Mouse (Mus musculus) limb, embryonic 12.5 days (tissue): ENCODE measurements around the gene Lrrc61. TPM values are rescaled to one million over a fixed set of nuclear protein-coding genes. Genes with fewer than 3 reads are reported as not detected.

Experiments
- ATAC-seq: fragments of 200-750 bp; cut with Nextera tagmentation; 2 replicates; pipeline ENCODE4 v1.8.0; 2017; ENCODE audit warnings: low read depth, moderate TSS enrichment; ENCODE audit not compliant: insufficient number of reproducible peaks, insufficient read depth, low FRiP score, low TSS enrichment
- H3K27ac ChIP-seq: fragments of 300-500 bp; sonication (generic); 2 replicates; pipeline ENCODE4 v1.5.1; 2016; ENCODE audit warnings: mild to moderate bottlenecking, moderate library complexity
- H3K27me3 ChIP-seq: fragments of 300-500 bp; sonication (generic); 2 replicates; pipeline ENCODE4 v1.6.1; 2016; ENCODE audit warnings: mild to moderate bottlenecking, moderate library complexity
- H3K36me3 ChIP-seq: fragments of 300-500 bp; sonication (generic); 2 replicates; pipeline ENCODE4 v1.6.1; 2016; ENCODE audit warnings: mild to moderate bottlenecking, moderate library complexity
- H3K4me1 ChIP-seq: fragments of 300-500 bp; sonication (generic); replicated peaks from 2 replicates; pipeline ENCODE4 v1.6.1; 2016
- H3K4me2 ChIP-seq: fragments of 300-500 bp; sonication (generic); 2 replicates; pipeline ENCODE4 v1.6.1; 2016; ENCODE audit warnings: mild to moderate bottlenecking, moderate library complexity
- H3K4me3 ChIP-seq: fragments of 300-500 bp; sonication (generic); replicated peaks from 2 replicates; pipeline ENCODE4 v1.5.1; 2016; ENCODE audit warnings: mild to moderate bottlenecking
- H3K9ac ChIP-seq: fragments of 300-500 bp; sonication (generic); replicated peaks from 2 replicates; pipeline ENCODE4 v1.6.1; 2016; ENCODE audit warnings: mild to moderate bottlenecking, moderate library complexity
- H3K9me3 ChIP-seq: fragments of 300-500 bp; sonication (generic); 2 replicates; pipeline ENCODE4 v1.6.1; 2016; ENCODE audit warnings: mild to moderate bottlenecking, moderate library complexity
- WGBS: fragments of 180-500 bp; shearing (Covaris S2); methylation state at CpG from one replicate; pipeline ENCODE4 v1.1.7; 2016; 5-methylcytosine and 5-hydroxymethylcytosine counted together
- polyA plus RNA-seq: library from polyadenylated mRNA; unstranded; fragments of >200 nt; fragmentation: Nextera tagmentation; extraction: Ambion mirVana; gene quantifications from 2 replicates; pipeline ENCODE4 v1.2.1, GENCODE M21; 2016

Gene Lrrc61
- polyA plus RNA-seq, 1 experiment from 2014 or later = 9.0 TPM

DNA sequence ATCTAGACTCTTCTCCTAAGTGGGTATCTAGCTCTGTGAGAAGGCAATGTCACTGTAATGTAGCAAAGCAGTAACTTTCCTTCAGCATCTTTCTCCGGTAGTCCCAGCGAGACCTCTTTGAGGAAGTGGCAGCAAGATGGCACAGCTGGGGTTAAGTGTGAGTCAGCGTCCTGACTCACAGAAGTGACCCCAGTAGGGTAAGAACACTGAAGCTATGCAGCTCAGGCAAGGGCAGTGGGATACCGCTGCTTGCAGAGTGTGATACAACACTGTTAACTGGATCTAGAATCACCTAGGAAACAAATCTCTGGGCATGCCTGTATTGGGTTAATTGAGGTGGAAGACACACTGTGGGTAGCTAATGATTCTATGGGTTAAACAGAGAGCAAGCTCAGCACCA, 18.5 kb upstream of the Lrrc61 start:
- H3K36me3 ChIP-seq = peaks cover 25% of the 10 kb centered on the region
- no peak for ATAC-seq
- WGBS = 80% methylated on average over 4 of the region's 4 CpGs

GRCm38 (mm10) chr6:48537105-48537954, 17.3 kb upstream of the Lrrc61 start, which contains the start of gene Atp6v0e2:
Gene Atp6v0e2 (plus strand): TSS chr6:48537615.
- Histone ChIP-seq H3K9ac (peak within 1 kb of the TSS; percentile 53), H3K9me3 (no peaks in the 10 kb centered on the region), H3K27ac (no peak within 1 kb of the TSS), H3K27me3 (no peaks in the 10 kb centered on the region), H3K4me3 (peak within 1 kb of the TSS; percentile 42), H3K4me1 (peaks cover 38% of the 10 kb centered on the region), H3K36me3 (peaks cover 13% of the 10 kb centered on the region), H3K4me2 (peak within 1 kb of the TSS; percentile 71)
- WGBS = 5% methylated on average over 38 of the region's 38 CpGs
- 0 out of 2 replicates have a peak, but pooled peaks have one; percentile 28 for ATAC-seq

More for the DNA sequence above, 18.5 kb upstream of the Lrrc61 start:
- Histone ChIP-seq H3K27me3 (no peaks in the 10 kb centered on the region), H3K9ac (no peak overlapping the region), H3K4me1 (peaks cover 25% of the 10 kb centered on the region), H3K4me3 (no peak overlapping the region), H3K4me2 (no peak overlapping the region), H3K9me3 (no peaks in the 10 kb centered on the region), H3K27ac (no peak overlapping the region)

DNA sequence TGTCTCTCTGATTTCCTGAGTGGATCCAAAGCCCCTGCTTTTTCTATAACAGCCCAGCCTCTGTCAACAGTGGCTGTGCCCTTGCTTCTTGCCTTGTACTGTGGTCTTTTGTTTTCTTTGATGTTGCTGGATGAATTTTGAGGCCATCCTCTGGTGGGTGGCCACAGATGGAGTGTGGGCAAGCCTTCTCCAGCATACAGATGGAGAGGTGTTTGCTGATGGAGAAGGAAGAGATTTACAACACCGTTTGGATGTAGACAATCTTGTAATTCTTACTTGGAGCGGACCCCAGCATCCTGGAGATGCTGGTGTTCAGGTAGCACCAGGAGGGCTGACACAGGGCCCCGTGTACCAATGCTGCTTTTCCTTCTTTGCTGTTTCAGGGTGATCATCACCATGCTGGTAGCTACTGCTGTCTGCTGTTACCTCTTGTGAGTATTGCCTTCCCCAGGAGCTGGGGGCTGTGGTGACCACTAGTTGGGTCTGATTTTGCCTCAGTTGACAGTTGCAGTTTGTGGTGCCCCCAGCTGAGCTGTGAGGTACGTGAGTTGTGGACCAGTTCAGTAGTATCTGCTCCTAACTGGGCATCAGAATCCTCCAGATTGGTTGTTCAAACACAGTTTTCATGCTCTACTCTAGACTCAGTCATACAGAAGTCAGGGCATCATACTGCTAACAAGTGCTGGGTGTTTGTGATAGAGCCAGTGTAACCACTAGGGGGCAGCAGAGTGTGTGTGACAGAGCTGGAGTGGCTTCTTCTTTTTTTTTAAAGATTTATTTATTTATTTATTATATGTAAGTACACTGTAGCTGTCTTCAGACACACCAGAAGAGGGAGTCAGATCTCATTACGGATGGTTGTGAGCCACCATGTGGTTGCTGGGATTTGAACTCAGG, 15.5 kb upstream of the Lrrc61 start:
- Histone ChIP-seq H3K4me1 (peaks cover 48% of the 10 kb centered on the region), H3K9me3 (no peaks in the 10 kb centered on the region)
- 72% methylated on average over 5 of the region's 5 CpGs for WGBS

DNA sequence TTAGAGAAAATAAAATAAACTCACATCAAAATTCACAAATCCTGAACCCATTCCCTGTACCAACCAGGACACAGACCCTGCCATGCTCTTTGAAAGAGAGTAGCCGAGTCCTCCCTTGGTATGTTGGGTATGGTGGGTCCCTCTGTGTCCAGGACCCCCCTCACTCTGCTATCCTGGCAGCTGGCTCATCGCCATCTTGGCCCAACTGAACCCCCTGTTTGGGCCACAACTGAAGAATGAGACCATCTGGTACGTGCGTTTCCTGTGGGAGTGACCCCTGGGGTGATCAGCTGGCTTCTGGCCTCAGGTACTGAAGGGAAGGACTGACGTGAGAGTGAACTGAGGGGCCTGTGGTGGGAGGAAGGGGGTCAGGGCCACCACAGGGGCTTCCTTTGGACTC, 14.7 kb upstream of the Lrrc61 start:
- peaks cover 48% of the 10 kb centered on the region for H3K4me1 ChIP-seq
- WGBS = 57% methylated on average over 5 of the region's 5 CpGs
- H3K4me2 ChIP-seq = no peak overlapping the region
- H3K4me3 ChIP-seq = no peak overlapping the region
- H3K9me3 ChIP-seq = no peaks in the 10 kb centered on the region
- no peak for ATAC-seq
- H3K27me3 ChIP-seq = no peaks in the 10 kb centered on the region
- H3K9ac ChIP-seq = no peak overlapping the region
- no peaks in the 10 kb centered on the region for H3K36me3 ChIP-seq
- no peak overlapping the region for H3K27ac ChIP-seq

More for the DNA sequence above, 15.5 kb upstream of the Lrrc61 start:
- Histone ChIP-seq H3K9ac (no peak overlapping the region), H3K4me3 (no peak overlapping the region), H3K36me3 (no peaks in the 10 kb centered on the region), H3K4me2 (no peak overlapping the region), H3K27ac (no peak overlapping the region), H3K27me3 (no peaks in the 10 kb centered on the region)
- ATAC-seq = no peak

DNA sequence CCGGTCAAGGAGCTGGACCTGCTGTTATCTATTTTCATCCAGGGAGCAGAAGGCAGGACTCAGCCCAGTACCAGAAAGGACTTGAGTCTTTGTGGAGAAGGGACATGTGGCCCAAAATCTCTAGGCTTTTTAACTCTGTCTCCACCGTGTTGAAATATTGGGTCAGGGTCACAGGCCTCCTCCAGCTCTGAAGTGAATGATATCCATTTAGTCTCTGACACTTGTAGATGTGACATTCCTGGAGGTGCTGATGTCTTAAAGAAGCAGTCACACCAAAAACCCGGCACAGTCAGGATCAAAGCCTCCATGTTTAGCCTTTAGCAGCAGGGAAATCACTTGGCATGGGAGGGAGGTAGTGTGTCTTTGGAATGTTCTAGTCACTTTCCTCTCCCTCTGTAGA, 13.9 kb upstream of the Lrrc61 start:
- no peaks in the 10 kb centered on the region for H3K9me3 ChIP-seq
- peaks cover 48% of the 10 kb centered on the region for H3K4me1 ChIP-seq
- no peaks in the 10 kb centered on the region for H3K36me3 ChIP-seq
- no peak for ATAC-seq
- no peak overlapping the region for H3K4me3 ChIP-seq
- H3K9ac ChIP-seq = no peak overlapping the region
- WGBS = 33% methylated on average over 3 of the region's 3 CpGs
- H3K27me3 ChIP-seq = no peaks in the 10 kb centered on the region
- peak overlapping the region; percentile 90; the same call in 1 of the 2 replicates for H3K27ac ChIP-seq
- no peak overlapping the region for H3K4me2 ChIP-seq

- Histone ChIP-seq H3K9ac (peak overlapping the region; percentile 27), H3K27ac (peak overlapping the region; percentile 90)
Observed at GRCm38 (mm10) chr6:48541560-48542450, 12.8 kb upstream of the Lrrc61 start.

DNA sequence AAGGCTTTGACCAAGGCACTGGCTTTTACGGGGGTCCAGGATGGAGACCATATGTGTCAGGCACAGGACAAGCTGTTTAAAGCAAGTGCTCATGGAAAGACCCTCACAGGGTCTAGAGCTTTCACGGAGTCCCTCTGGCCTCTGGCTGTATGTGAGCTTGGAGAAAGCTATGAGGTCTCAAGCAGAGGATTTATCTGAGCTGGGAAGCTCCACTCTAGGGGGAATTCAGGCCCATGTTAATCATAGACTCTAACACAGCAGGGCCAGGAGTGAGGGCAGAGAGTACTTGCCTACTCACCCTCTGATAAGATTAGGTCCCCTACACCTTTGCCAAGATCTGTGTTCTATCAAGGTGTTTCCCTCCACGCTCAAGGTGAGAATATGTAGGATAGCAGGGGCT, 12.0 kb upstream of the Lrrc61 start:
- H3K9ac ChIP-seq = no peak overlapping the region; the same call in 1 of the 2 replicates
- H3K27me3 ChIP-seq = no peaks in the 10 kb centered on the region
- no peaks in the 10 kb centered on the region for H3K36me3 ChIP-seq
- WGBS = 58% methylated on average over 3 of the region's 3 CpGs
- no peaks in the 10 kb centered on the region for H3K9me3 ChIP-seq
- peaks cover 44% of the 10 kb centered on the region for H3K4me1 ChIP-seq
- H3K27ac ChIP-seq = peak overlapping the region; percentile 90
- H3K4me2 ChIP-seq = no peak overlapping the region
- no peak for ATAC-seq
- no peak overlapping the region for H3K4me3 ChIP-seq

More at GRCm38 (mm10) chr6:48541560-48542450, 12.8 kb upstream of the Lrrc61 start:
- ATAC-seq = peak; percentile 29; the same call in 1 of the 2 replicates
- Histone ChIP-seq H3K27me3 (no peaks in the 10 kb centered on the region), H3K4me2 (peak overlapping the region; percentile 7; the same call in 1 of the 2 replicates), H3K36me3 (no peaks in the 10 kb centered on the region), H3K4me1 (peaks cover 48% of the 10 kb centered on the region), H3K9me3 (no peaks in the 10 kb centered on the region), H3K4me3 (no peak overlapping the region)
- WGBS = 6% methylated on average over 7 of the region's 7 CpGs

GRCm38 (mm10) chr6:48545251-48545650, 9.3 kb upstream of the Lrrc61 start:
- 74% methylated on average over 5 of the region's 5 CpGs for WGBS
- Histone ChIP-seq H3K4me3 (no peak overlapping the region), H3K27ac (no peak overlapping the region), H3K4me2 (no peak overlapping the region), H3K9me3 (no peaks in the 10 kb centered on the region), H3K4me1 (peaks cover 35% of the 10 kb centered on the region), H3K36me3 (no peaks in the 10 kb centered on the region), H3K27me3 (no peaks in the 10 kb centered on the region), H3K9ac (no peak overlapping the region)
- no peak for ATAC-seq

DNA sequence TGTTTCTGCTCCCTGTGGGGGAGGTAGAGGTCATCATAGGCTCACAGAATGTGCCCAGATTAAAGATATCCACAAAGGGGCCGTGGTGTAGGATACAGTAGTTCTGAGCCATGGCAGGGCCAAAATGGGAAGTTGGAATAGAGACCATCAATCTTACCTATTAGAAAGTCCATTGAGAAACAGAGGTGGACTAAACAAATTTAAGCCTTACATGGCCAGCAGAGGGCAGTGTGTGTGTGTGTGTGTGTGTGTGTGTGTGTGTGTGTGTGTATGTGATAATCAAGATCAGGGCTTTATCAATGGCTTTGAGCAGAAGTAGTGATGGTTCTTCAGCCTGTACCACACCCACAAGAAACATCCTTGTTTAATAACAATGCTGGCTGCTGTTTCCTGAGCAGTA, 8.3 kb upstream of the Lrrc61 start:
- no peak overlapping the region for H3K4me3 ChIP-seq
- H3K36me3 ChIP-seq = no peaks in the 10 kb centered on the region
- no peak overlapping the region for H3K9ac ChIP-seq
- no peaks in the 10 kb centered on the region for H3K27me3 ChIP-seq
- 0 out of 2 replicates have a peak overlapping the region, but pooled peaks have one; percentile 41 for H3K27ac ChIP-seq
- no peak for ATAC-seq
- H3K4me1 ChIP-seq = peaks cover 27% of the 10 kb centered on the region
- no peak overlapping the region for H3K4me2 ChIP-seq
- 56% methylated on average over 1 of the region's 1 CpGs for WGBS
- no peaks in the 10 kb centered on the region for H3K9me3 ChIP-seq

DNA sequence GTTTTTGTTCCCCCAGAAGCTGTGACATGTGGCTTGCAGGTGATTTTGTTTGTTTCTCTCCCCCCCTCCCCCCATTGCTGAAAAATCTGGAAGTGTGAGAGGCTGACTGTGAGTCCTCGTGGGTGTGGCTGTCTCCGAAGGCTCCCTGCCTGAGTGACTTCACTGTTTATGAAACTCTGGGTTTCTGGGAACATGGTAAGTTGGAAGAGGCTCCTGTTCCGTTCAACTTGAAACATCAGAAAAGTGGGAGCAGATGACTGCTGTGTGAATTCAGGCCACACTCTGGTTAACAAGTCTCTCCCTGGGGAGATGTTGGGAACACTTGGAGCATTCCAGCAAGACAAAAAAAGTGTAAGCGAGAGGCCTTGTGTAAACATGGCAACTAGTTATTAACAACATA, 7.7 kb upstream of the Lrrc61 start:
- Histone ChIP-seq H3K36me3 (no peaks in the 10 kb centered on the region), H3K27ac (peak overlapping the region; percentile 41; the same call in 1 of the 2 replicates), H3K27me3 (no peaks in the 10 kb centered on the region), H3K4me2 (no peak overlapping the region), H3K9me3 (no peaks in the 10 kb centered on the region), H3K4me1 (peaks cover 22% of the 10 kb centered on the region), H3K4me3 (no peak overlapping the region), H3K9ac (no peak overlapping the region)
- 49% methylated on average over 4 of the region's 4 CpGs for WGBS
- ATAC-seq = no peak
